Mouse (Mus musculus) liver, adult 2 months (tissue): ENCODE measurements around the gene Gga1. TPM values are rescaled to one million over a fixed set of nuclear protein-coding genes. Genes with fewer than 3 reads are reported as not detected.

ENCODE experiments used
- DNase-seq: peaks from one replicate; pipeline ENCODE4 v3.0.0-alpha.2; 2011; ENCODE audit warnings: low read depth, low spot score; ENCODE audit errors: extremely low read depth
- H3K27ac ChIP-seq: fragments of 200-500 bp; replicated peaks from 2 replicates; pipeline ENCODE4 v1.5.1; 2012; ENCODE audit warnings: low read depth, mild to moderate bottlenecking, control low read depth, inconsistent platforms, low read length; ENCODE audit not compliant: insufficient read depth
- H3K27me3 ChIP-seq: fragments of 200-500 bp; 2 replicates; pipeline ENCODE4 v1.6.1; 2012; ENCODE audit warnings: mild to moderate bottlenecking, moderate library complexity, low read length, inconsistent platforms; ENCODE audit not compliant: control insufficient read depth, insufficient read depth
- H3K36me3 ChIP-seq: fragments of 200-500 bp; 2 replicates; pipeline ENCODE4 v1.6.1; 2012; ENCODE audit warnings: low read length, inconsistent platforms; ENCODE audit not compliant: control insufficient read depth, insufficient read depth
- H3K4me1 ChIP-seq: fragments of 200-500 bp; 2 replicates; pipeline ENCODE4 v1.6.1; 2011; ENCODE audit warnings: low read length; ENCODE audit not compliant: control insufficient read depth, insufficient read depth
- H3K4me3 ChIP-seq: fragments of 200-500 bp; 2 replicates; pipeline ENCODE4 v1.5.1; 2011; ENCODE audit warnings: low read depth, mild to moderate bottlenecking, control low read depth, low read length, moderate library complexity; ENCODE audit not compliant: insufficient read depth
- H3K79me2 ChIP-seq: fragments of 200-500 bp; 2 replicates; pipeline ENCODE4 v1.6.1; 2012; ENCODE audit warnings: inconsistent platforms, mild to moderate bottlenecking, low read length, moderate library complexity; ENCODE audit not compliant: control insufficient read depth, insufficient read depth
- H3K9ac ChIP-seq: fragments of 200-500 bp; 2 replicates; pipeline ENCODE4 v1.6.1; 2012; ENCODE audit warnings: low read depth, mild to moderate bottlenecking, control low read depth, inconsistent platforms, low read length
- CTCF ChIP-seq: fragments of 200-500 bp; IDR thresholded peaks from 2 replicates; pipeline ENCODE4 v1.5.1; 2011; ENCODE audit warnings: low read depth, low read length, control low read depth
- POLR2A ChIP-seq: fragments of 200-500 bp; IDR thresholded peaks from 2 replicates; pipeline ENCODE4 v1.6.1; 2011; ENCODE audit warnings: low read length, control low read depth; ENCODE audit not compliant: insufficient read depth; ENCODE audit errors: extremely low read depth
- WGBS: fragments of 180-500 bp; shearing (Covaris S2); methylation state at CpG from one replicate; pipeline ENCODE4 v1.1.7; 2018; 5-methylcytosine and 5-hydroxymethylcytosine counted together
- polyA plus RNA-seq: library from polyadenylated mRNA; depleted of rRNA; stranded (reverse); fragments of >200 nt; gene quantifications from 2 replicates; pipeline ENCODE4 v1.2.3, GENCODE M21; 2012
- total RNA-seq: library from RNA; depleted of rRNA; stranded (reverse); fragments of >200 nt; gene quantifications from 2 replicates; pipeline ENCODE4 v1.2.3, GENCODE M21; 2014

The Gga1 gene
- total and polyA plus RNA-seq, 2 experiments = 4.4 to 42.7 TPM

DNA sequence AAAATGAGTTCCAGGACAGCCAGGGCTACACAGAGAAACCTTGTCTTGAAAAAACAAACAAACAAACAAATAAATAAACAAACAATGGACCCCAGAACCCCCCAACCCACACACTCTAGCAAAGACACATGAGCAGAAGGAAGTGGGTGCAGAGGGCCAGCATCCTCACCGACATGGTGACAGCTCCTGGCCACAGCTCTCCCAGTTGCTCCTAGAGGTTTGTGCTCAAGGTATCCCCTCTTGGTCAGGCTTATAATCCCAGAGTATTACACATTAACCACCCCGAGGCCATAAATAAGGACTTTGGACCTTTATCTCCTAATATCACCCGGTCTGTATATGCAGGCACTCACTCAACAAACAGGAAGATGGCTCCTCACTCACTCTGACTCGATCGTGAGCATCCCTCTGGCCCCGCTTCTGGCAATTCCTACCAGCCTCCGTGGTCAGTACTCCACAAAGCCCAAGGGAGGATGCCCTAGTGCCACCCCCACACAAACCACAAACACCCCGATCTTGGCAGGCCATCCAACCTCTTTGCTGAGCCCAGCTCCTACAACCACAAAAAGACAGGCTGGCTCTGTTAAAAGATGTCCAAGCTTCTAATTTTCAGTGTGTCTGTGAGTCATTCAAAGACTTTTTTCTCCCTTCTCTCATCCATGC lies 21.6 kb upstream of the Gga1 start, which contains the start of gene Lgals2:
TSS of gene Lgals2 (minus strand) at position 227 of the 663 bp plus-strand sequence.
- H3K4me3 ChIP-seq = no peak within 1 kb of the TSS
- TF ChIP-seq CTCF = no peak
- TF ChIP-seq POLR2A = no peak
- no peak within 1 kb of the TSS for H3K9ac ChIP-seq
- H3K27me3 ChIP-seq = no peaks in the 10 kb centered on the region
- no peaks in the 10 kb centered on the region for H3K79me2 ChIP-seq
- no peak within 1 kb of the TSS for H3K27ac ChIP-seq
- no peaks in the 10 kb centered on the region for H3K36me3 ChIP-seq
- H3K4me1 ChIP-seq = peaks cover 3% of the 10 kb centered on the region
- WGBS = 31% methylated on average over 8 of the region's 8 CpGs
- no peak for DNase-seq

DNA sequence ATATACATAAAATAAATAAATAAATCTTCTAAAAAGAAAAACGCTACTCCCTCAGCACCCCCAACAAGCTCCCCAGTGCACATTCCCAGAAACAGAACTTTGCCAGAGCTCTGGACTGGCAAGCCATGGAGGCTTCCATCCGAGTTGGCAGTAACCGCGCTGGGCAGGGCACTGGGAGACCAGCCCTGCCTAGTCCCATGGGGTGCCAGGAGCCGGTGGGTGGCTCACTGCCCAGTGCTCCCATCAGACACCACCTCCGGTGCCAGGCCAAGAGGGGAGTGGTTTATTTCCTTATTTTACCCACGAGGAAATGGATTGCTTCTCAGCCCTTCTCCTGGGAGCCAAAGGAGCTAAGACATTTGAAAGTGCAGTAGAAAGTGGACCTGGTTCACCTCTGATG lies 20.0 kb upstream of the Gga1 start:
- Histone ChIP-seq H3K27ac (no peak overlapping the region), H3K36me3 (no peaks in the 10 kb centered on the region), H3K4me1 (no peaks in the 10 kb centered on the region), H3K4me3 (no peak overlapping the region), H3K27me3 (no peaks in the 10 kb centered on the region), H3K79me2 (no peaks in the 10 kb centered on the region), H3K9ac (no peak overlapping the region)
- 25% methylated on average over 7 of the region's 7 CpGs for WGBS
- peak; percentile 69 for DNase-seq
- TF ChIP-seq POLR2A (no peak), CTCF (no peak)

DNA sequence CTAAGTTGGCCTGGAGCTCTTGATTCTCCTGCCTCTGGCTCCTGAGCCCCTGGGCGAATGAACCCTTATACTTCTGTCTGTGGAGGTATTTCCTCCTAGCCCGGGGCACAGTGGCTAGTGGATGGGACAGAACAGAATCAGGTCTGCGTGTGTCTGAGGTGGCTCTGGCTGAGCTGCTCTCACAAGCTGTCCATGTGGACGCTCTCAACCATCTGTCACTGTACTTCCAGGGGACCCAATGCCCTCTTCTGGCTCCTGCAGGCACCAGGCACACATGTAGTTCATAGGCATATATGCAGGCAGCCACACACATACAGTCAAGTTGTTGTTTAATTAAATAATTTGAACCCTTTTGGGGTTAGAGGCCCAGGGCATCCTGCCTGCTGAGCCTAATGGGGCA lies 17.7 kb upstream of the Gga1 start:
- no peaks in the 10 kb centered on the region for H3K27me3 ChIP-seq
- WGBS = 76% methylated on average over 4 of the region's 4 CpGs
- H3K4me3 ChIP-seq = no peak overlapping the region
- TF ChIP-seq CTCF (no peak), POLR2A (no peak)
- no peaks in the 10 kb centered on the region for H3K79me2 ChIP-seq
- H3K27ac ChIP-seq = no peak overlapping the region
- H3K36me3 ChIP-seq = no peaks in the 10 kb centered on the region
- H3K9ac ChIP-seq = no peak overlapping the region
- H3K4me1 ChIP-seq = no peaks in the 10 kb centered on the region
- DNase-seq = no peak

DNA sequence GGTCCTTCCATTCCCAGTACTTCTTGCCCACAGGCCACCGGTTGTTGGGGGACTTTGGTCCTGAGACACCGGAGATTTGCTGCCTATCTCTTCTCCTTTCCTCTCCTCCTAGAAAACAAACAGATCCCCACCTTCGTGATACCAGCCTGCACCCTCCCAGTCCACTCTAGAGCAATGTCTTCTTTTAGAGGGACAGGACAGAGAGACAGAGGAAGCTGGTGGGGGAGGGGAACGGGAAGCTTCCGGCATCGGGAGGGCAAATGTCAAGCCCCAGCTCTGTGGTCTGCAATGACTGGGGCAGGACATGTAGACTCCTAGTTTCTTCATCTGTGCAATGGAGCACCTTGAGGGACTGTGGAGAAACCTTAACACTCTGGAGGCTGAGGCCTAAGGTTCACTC lies 17.3 kb upstream of the Gga1 start:
- no peak for DNase-seq

DNA sequence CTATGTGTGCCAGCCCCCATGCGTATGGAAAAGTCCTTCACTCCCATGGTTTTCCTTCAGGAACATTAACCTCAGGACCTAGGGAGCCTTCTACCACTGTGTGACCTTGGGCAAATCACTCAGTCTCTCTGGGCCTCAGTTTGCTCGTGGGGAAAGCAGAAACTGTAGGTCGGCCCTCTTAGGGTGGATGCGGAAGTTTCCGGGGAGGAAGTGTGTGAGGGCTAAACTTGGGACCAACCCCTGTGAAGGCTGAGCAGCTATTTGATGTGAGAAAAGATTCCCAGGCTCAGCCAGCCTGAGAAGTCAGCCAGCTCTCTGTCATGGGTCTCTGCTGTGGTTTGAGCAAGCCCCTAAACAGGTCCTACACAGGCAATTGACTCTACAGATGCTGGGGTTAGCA lies 14.7 kb upstream of the Gga1 start:
- WGBS = 70% methylated on average over 5 of the region's 5 CpGs
- H3K36me3 ChIP-seq = no peaks in the 10 kb centered on the region
- no peak overlapping the region for H3K27ac ChIP-seq
- H3K4me3 ChIP-seq = no peak overlapping the region
- no peaks in the 10 kb centered on the region for H3K27me3 ChIP-seq
- H3K9ac ChIP-seq = no peak overlapping the region
- TF ChIP-seq CTCF = no peak
- TF ChIP-seq POLR2A = no peak
- H3K4me1 ChIP-seq = no peaks in the 10 kb centered on the region
- no peaks in the 10 kb centered on the region for H3K79me2 ChIP-seq
- DNase-seq = no peak

More for the DNA sequence above, 17.3 kb upstream of the Gga1 start:
- Histone ChIP-seq H3K36me3 (no peaks in the 10 kb centered on the region), H3K4me3 (no peak overlapping the region), H3K27me3 (no peaks in the 10 kb centered on the region), H3K4me1 (no peaks in the 10 kb centered on the region), H3K27ac (no peak overlapping the region), H3K79me2 (no peaks in the 10 kb centered on the region), H3K9ac (no peak overlapping the region)
- 41% methylated on average over 6 of the region's 6 CpGs for WGBS
- TF ChIP-seq CTCF (no peak), POLR2A (no peak)

DNA sequence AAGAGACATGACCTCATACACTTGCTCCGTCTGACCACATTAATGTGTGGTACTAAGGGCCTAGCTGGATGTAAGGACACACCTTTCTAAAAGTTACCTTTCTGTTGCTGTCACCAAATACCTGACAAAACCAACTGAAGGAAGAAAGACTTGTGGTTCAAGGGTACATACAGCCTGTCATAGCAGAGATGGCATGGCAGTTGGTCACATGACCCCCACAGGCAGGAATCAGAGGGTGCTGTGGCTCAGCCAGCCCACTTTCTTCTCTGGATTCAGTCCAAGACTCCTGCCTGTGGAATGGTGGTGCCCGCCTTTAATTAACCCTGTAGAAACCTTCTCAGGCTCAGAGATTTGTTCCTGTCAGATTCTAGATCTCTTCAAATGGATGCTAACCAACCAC lies 13.8 kb upstream of the Gga1 start:
- DNase-seq = no peak
- no peak overlapping the region for H3K4me3 ChIP-seq
- H3K27me3 ChIP-seq = no peaks in the 10 kb centered on the region
- no peak overlapping the region for H3K9ac ChIP-seq
- no peak for TF ChIP-seq CTCF
- TF ChIP-seq POLR2A = no peak
- H3K79me2 ChIP-seq = no peaks in the 10 kb centered on the region
- no peaks in the 10 kb centered on the region for H3K4me1 ChIP-seq
- H3K36me3 ChIP-seq = no peaks in the 10 kb centered on the region
- H3K27ac ChIP-seq = no peak overlapping the region
- WGBS = 70% methylated on average over 2 of the region's 2 CpGs
